Mouse (Mus musculus): ENCODE results near the gene 9130023H24Rik. TPM values are rescaled to one million over a fixed set of nuclear protein-coding genes. Genes with fewer than 3 reads are reported as not detected.

9130023H24Rik gene
- polyA plus RNA-seq, 1 experiment: 3.3 TPM

DNA sequence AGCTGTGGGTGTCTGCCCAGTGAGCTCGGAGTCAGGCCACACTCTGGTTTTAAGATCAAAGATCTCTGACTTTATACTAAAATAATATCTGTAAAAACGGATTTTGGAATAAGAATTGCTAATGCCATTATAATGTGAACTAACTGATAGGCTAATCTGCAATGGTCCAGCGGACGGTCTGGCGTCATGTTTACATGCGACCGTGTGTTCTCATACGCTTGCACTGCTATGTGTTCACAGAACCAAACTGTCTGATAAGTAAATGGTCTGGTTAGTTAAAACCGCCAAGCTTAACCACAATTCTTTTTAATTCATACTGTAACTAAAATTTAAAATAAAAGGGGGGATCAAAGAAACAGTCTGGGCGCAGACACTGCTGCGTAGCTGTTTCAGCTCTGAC is 43.9 kb upstream of the 9130023H24Rik start:
- Histone ChIP-seq H3K4me3 (no peak overlapping the region), H3K27me3 (ENCODE audit: control insufficient read depth, insufficient read depth, insufficient read length) (no peaks in the 10 kb centered on the region), H3K4me2 (ENCODE audit: low read depth) (no peak overlapping the region), H3K79me2 (ENCODE audit: control insufficient read depth, insufficient read depth) (no peaks in the 10 kb centered on the region), H3ac (ENCODE audit: control insufficient read depth, insufficient read length) (no peak overlapping the region), H3K36me3 (ENCODE audit: control insufficient read depth, insufficient read depth) (peaks cover 6% of the 10 kb centered on the region)
- TF ChIP-seq POLR2AphosphoS2 (IDR thresholded peaks at IDR 0.05; ENCODE audit: insufficient read length, low read depth) (no peak), USF1 (IDR thresholded peaks at IDR 0.05; ENCODE audit: low read depth) (no peak), SRF (IDR thresholded peaks at IDR 0.05; ENCODE audit: control insufficient read depth, insufficient read length, low read depth) (no peak), E2F4 (IDR thresholded peaks at IDR 0.05; ENCODE audit: insufficient read depth) (no peak), REST (IDR thresholded peaks at IDR 0.05; ENCODE audit: insufficient read depth, insufficient read length) (no peak), POLR2A (IDR thresholded peaks at IDR 0.05; ENCODE audit: insufficient read length, low read depth) (no peak), CEBPB (IDR thresholded peaks at IDR 0.05; ENCODE audit: insufficient read depth, poor library complexity, severe bottlenecking) (no peak), MYOG (IDR thresholded peaks at IDR 0.05; ENCODE audit: control insufficient read depth in 1 of 3, insufficient read depth in 1 of 3, insufficient read length in 2 of 3, low read depth in 2 of 3) (no peak), TCF3 (IDR thresholded peaks at IDR 0.05; ENCODE audit: insufficient read length, low read depth) (no peak), MAX (IDR thresholded peaks at IDR 0.05; ENCODE audit: low read depth) (no peak)

DNA sequence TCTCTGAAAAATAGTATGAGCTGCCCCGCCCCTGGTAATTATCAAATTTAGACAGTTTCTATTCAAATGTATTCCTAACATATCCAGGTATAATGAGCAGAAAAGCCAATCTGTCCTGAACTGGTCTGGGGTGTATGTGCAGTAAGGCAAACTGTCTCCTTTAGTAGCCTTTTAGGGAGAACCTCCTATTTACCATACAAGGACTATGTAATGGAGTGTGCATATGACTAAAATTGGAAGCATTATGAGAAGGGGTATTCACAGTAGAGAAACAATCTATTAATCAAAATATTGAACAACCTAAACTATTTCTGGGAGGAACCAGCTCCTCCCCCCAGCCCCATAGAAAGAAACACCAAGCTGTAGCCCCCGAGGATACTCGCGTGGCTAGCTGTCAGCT is 41.9 kb upstream of the 9130023H24Rik start:
- Histone ChIP-seq H3K79me2 (ENCODE audit: control insufficient read depth, insufficient read depth) (no peaks in the 10 kb centered on the region), H3K27me3 (ENCODE audit: control insufficient read depth, insufficient read depth, insufficient read length) (no peaks in the 10 kb centered on the region), H3K4me2 (ENCODE audit: low read depth) (no peak overlapping the region), H3ac (ENCODE audit: control insufficient read depth, insufficient read length) (no peak overlapping the region), H3K36me3 (ENCODE audit: control insufficient read depth, insufficient read depth) (peaks cover 16% of the 10 kb centered on the region), H3K4me3 (no peak overlapping the region)
- TF ChIP-seq MYOD1 (IDR thresholded peaks at IDR 0.05; ENCODE audit: control insufficient read depth in 1 of 3, insufficient read length in 2 of 3, low read depth in 2 of 3) (no peak), TCF12 (IDR thresholded peaks at IDR 0.05; ENCODE audit: insufficient read depth, poor library complexity, severe bottlenecking) (no peak), REST (IDR thresholded peaks at IDR 0.05; ENCODE audit: insufficient read depth, insufficient read length) (no peak), TCF3 (IDR thresholded peaks at IDR 0.05; ENCODE audit: insufficient read length, low read depth) (no peak), MAX (IDR thresholded peaks at IDR 0.05; ENCODE audit: low read depth) (no peak), USF1 (IDR thresholded peaks at IDR 0.05; ENCODE audit: low read depth) (no peak), POLR2AphosphoS2 (IDR thresholded peaks at IDR 0.05; ENCODE audit: insufficient read length, low read depth) (no peak), MYOG (IDR thresholded peaks at IDR 0.05; ENCODE audit: control insufficient read depth in 1 of 3, insufficient read depth in 1 of 3, insufficient read length in 2 of 3, low read depth in 2 of 3) (no peak)

DNA sequence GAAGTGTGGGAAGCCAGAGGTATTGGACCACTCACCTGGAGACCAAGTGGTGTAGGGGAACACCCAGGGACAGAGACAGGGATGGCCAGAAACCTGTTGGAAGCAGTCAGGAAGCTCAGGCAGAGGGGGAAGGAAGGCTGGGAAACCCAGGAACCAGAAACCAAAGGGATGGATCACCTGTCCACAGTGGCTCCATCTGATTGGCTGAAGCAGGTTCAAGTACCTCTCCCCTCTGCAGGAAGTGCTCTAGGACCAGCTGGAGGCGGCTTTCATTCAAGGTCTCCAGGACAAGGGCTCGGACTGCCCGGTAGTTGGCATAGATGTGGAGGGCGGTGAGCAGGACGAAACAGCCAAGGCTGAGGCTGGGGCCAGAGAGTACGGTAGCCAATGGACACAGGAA is 38.2 kb upstream of the 9130023H24Rik start:
- Histone ChIP-seq H3K36me3 (ENCODE audit: control insufficient read depth, insufficient read depth) (peaks cover 16% of the 10 kb centered on the region), H3K4me3 (no peak overlapping the region)
- no peak for TF ChIP-seq MAX (IDR thresholded peaks at IDR 0.05; ENCODE audit: low read depth)
- no peak for TF ChIP-seq POLR2A (IDR thresholded peaks at IDR 0.05; ENCODE audit: insufficient read length, low read depth)
- no peak for TF ChIP-seq E2F4 (IDR thresholded peaks at IDR 0.05; ENCODE audit: insufficient read depth)
- no peak for TF ChIP-seq MYOG (IDR thresholded peaks at IDR 0.05; ENCODE audit: control insufficient read depth in 1 of 3, insufficient read depth in 1 of 3, insufficient read length in 2 of 3, low read depth in 2 of 3)
- no peak for TF ChIP-seq TCF3 (IDR thresholded peaks at IDR 0.05; ENCODE audit: insufficient read length, low read depth)
- no peak for TF ChIP-seq USF1 (IDR thresholded peaks at IDR 0.05; ENCODE audit: low read depth)
- TF ChIP-seq TCF12 (IDR thresholded peaks at IDR 0.05; ENCODE audit: insufficient read depth, poor library complexity, severe bottlenecking): no peak
- TF ChIP-seq MYOD1 (IDR thresholded peaks at IDR 0.05; ENCODE audit: control insufficient read depth in 1 of 3, insufficient read length in 2 of 3, low read depth in 2 of 3): no peak

GRCm38 (mm10) chr7:128271496-128271895 is 33.7 kb upstream of the 9130023H24Rik start:
- H3K27me3 ChIP-seq (ENCODE audit: control insufficient read depth, insufficient read depth, insufficient read length): no peaks in the 10 kb centered on the region
- no peaks in the 10 kb centered on the region for H3K79me2 ChIP-seq (ENCODE audit: control insufficient read depth, insufficient read depth)
- TF ChIP-seq TCF12 (IDR thresholded peaks at IDR 0.05; ENCODE audit: insufficient read depth, poor library complexity, severe bottlenecking) (no peak), POLR2A (IDR thresholded peaks at IDR 0.05; ENCODE audit: insufficient read length, low read depth) (no peak), CEBPB (IDR thresholded peaks at IDR 0.05; ENCODE audit: insufficient read depth, poor library complexity, severe bottlenecking) (no peak), MYOD1 (IDR thresholded peaks at IDR 0.05; ENCODE audit: control insufficient read depth in 1 of 3, insufficient read length in 2 of 3, low read depth in 2 of 3) (no peak), POLR2AphosphoS2 (IDR thresholded peaks at IDR 0.05; ENCODE audit: insufficient read length, low read depth) (no peak), USF1 (IDR thresholded peaks at IDR 0.05; ENCODE audit: low read depth) (no peak), MAX (IDR thresholded peaks at IDR 0.05; ENCODE audit: low read depth) (no peak), REST (IDR thresholded peaks at IDR 0.05; ENCODE audit: insufficient read depth, insufficient read length) (no peak), TCF3 (IDR thresholded peaks at IDR 0.05; ENCODE audit: insufficient read length, low read depth) (no peak), E2F4 (IDR thresholded peaks at IDR 0.05; ENCODE audit: insufficient read depth) (no peak), MYOG (IDR thresholded peaks at IDR 0.05; ENCODE audit: control insufficient read depth in 1 of 3, insufficient read depth in 1 of 3, insufficient read length in 2 of 3, low read depth in 2 of 3) (no peak), SRF (IDR thresholded peaks at IDR 0.05; ENCODE audit: control insufficient read depth, insufficient read length, low read depth) (no peak)
- H3K4me3 ChIP-seq: no peak overlapping the region
- no peak overlapping the region for H3K4me2 ChIP-seq (ENCODE audit: low read depth)
- no peak overlapping the region for H3ac ChIP-seq (ENCODE audit: control insufficient read depth, insufficient read length)
- H3K36me3 ChIP-seq (ENCODE audit: control insufficient read depth, insufficient read depth): peaks cover 9% of the 10 kb centered on the region

More for the DNA sequence above, 38.2 kb upstream of the 9130023H24Rik start:
- no peaks in the 10 kb centered on the region for H3K79me2 ChIP-seq (ENCODE audit: control insufficient read depth, insufficient read depth)
- H3K27me3 ChIP-seq (ENCODE audit: control insufficient read depth, insufficient read depth, insufficient read length): no peaks in the 10 kb centered on the region
- H3ac ChIP-seq (ENCODE audit: control insufficient read depth, insufficient read length): no peak overlapping the region
- H3K4me2 ChIP-seq (ENCODE audit: low read depth): no peak overlapping the region

- no peak for TF ChIP-seq MYOD1 (IDR thresholded peaks at IDR 0.05; ENCODE audit: control insufficient read depth in 1 of 3, insufficient read length in 2 of 3, low read depth in 2 of 3)
- TF ChIP-seq POLR2AphosphoS2 (IDR thresholded peaks at IDR 0.05; ENCODE audit: insufficient read length, low read depth): peak; percentile 31
- TF ChIP-seq SRF (IDR thresholded peaks at IDR 0.05; ENCODE audit: control insufficient read depth, insufficient read length, low read depth): no peak
- H3ac ChIP-seq (ENCODE audit: control insufficient read depth, insufficient read length): no peak overlapping the region
- H3K27me3 ChIP-seq (ENCODE audit: control insufficient read depth, insufficient read depth, insufficient read length): no peaks in the 10 kb centered on the region
- H3K4me3 ChIP-seq: no peak overlapping the region
- H3K79me2 ChIP-seq (ENCODE audit: control insufficient read depth, insufficient read depth): no peaks in the 10 kb centered on the region
- H3K36me3 ChIP-seq (ENCODE audit: control insufficient read depth, insufficient read depth): peaks cover 5% of the 10 kb centered on the region
- no peak overlapping the region for H3K4me2 ChIP-seq (ENCODE audit: low read depth)
Measured at GRCm38 (mm10) chr7:128270431-128270850, 32.6 kb upstream of the 9130023H24Rik start.
